Mouse (Mus musculus) kidney, embryonic 15.5 days (tissue): Measurements from ENCODE around the gene Add2. TPM values are rescaled to one million over a fixed set of nuclear protein-coding genes. Genes with fewer than 3 reads are reported as not detected.

Experiments used
- ATAC-seq: fragments of 200-750 bp; cut with Nextera tagmentation; replicated peaks from 2 replicates; pipeline ENCODE4 v1.8.0; 2017; ENCODE audit warnings: moderate TSS enrichment; ENCODE audit not compliant: low FRiP score
- H3K27ac ChIP-seq: fragments of 300-500 bp; sonication (generic); 2 replicates; pipeline ENCODE4 v1.5.1; 2015; ENCODE audit warnings: mild to moderate bottlenecking, inconsistent platforms
- H3K27me3 ChIP-seq: fragments of 300-500 bp; sonication (generic); 2 replicates; pipeline ENCODE4 v1.6.1; 2015; ENCODE audit warnings: inconsistent platforms
- H3K36me3 ChIP-seq: fragments of 300-500 bp; sonication (generic); 2 replicates; pipeline ENCODE4 v1.6.1; 2015; ENCODE audit warnings: inconsistent platforms
- H3K4me1 ChIP-seq: fragments of 300-500 bp; sonication (generic); 2 replicates; pipeline ENCODE4 v1.6.1; 2015; ENCODE audit warnings: inconsistent platforms
- H3K4me2 ChIP-seq: fragments of 300-500 bp; sonication (generic); 2 replicates; pipeline ENCODE4 v1.6.1; 2015; ENCODE audit warnings: moderate library complexity, mild to moderate bottlenecking, inconsistent platforms
- H3K4me3 ChIP-seq: fragments of 300-500 bp; sonication (generic); replicated peaks from 2 replicates; pipeline ENCODE4 v1.5.1; 2015; ENCODE audit warnings: mild to moderate bottlenecking, inconsistent platforms
- H3K9ac ChIP-seq: fragments of 300-500 bp; sonication (generic); 2 replicates; pipeline ENCODE4 v1.6.1; 2015; ENCODE audit warnings: mild to moderate bottlenecking, inconsistent platforms
- H3K9me3 ChIP-seq: fragments of 300-500 bp; sonication (generic); replicated peaks from 2 replicates; pipeline ENCODE4 v1.6.1; 2016; ENCODE audit warnings: inconsistent platforms
- WGBS: fragments of 180-500 bp; shearing (Covaris S2); methylation state at CpG from one replicate; pipeline ENCODE4 v1.1.7; 2015; ENCODE audit warnings: mixed read lengths; 5-methylcytosine and 5-hydroxymethylcytosine counted together
- polyA plus RNA-seq: library from polyadenylated mRNA; unstranded; fragments of >200 nt; fragmentation: Nextera tagmentation; extraction: Ambion mirVana; gene quantifications from 2 replicates; pipeline ENCODE4 v1.2.1, GENCODE M21; 2015

The Add2 gene
- polyA plus RNA-seq, 1 experiment from 2014 or later = 7.2 TPM

DNA sequence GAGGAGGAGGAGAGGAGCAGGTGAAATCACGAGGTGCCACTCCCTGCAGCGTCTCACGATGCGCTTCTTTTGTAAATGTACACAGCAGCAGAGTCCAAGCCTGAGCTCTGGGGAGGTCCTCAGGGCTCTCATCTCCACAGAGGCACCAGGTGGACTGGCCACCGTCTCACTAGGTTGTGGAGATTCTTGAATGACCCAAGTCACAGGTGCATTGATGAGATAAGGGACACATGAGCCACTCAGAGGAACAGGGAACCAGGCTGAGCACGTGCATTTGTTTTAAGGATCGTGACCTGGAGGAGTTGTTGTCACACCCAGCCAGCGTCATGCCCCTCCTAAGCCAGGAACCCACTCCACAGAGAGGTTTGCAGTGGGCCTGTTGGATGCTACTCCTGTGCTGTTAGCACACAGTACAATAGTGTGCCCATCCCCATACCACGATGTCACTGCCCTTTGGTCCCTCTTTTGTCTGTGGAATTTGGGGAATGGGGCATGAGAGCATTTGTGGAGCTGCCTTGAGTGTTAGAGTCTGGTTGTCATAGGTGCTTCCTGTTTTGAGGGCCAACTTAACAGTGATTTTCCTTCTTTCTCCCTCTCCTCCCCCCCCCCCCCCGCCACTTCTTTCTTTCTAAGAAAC lies 65.8 kb downstream of the Add2 start:
- WGBS = 67% methylated on average over 10 of the region's 10 CpGs
- ATAC-seq = no peak
- H3K27ac ChIP-seq = no peak overlapping the region

GRCm38 (mm10) chr6:86095518-86095917 lies 67.0 kb downstream of the Add2 start:
- no peaks in the 10 kb centered on the region for H3K9me3 ChIP-seq
- H3K27me3 ChIP-seq = no peaks in the 10 kb centered on the region
- no peak overlapping the region for H3K4me3 ChIP-seq
- no peak for ATAC-seq
- 58% methylated on average over 5 of the region's 5 CpGs for WGBS
- H3K9ac ChIP-seq = no peak overlapping the region
- H3K36me3 ChIP-seq = no peaks in the 10 kb centered on the region
- no peak overlapping the region for H3K27ac ChIP-seq
- no peak overlapping the region for H3K4me2 ChIP-seq
- H3K4me1 ChIP-seq = no peaks in the 10 kb centered on the region

More for the DNA sequence above, 65.8 kb downstream of the Add2 start:
- H3K4me2 ChIP-seq = no peak overlapping the region
- no peaks in the 10 kb centered on the region for H3K9me3 ChIP-seq
- H3K9ac ChIP-seq = no peak overlapping the region
- H3K27me3 ChIP-seq = no peaks in the 10 kb centered on the region
- H3K4me3 ChIP-seq = no peak overlapping the region
- H3K36me3 ChIP-seq = no peaks in the 10 kb centered on the region
- H3K4me1 ChIP-seq = no peaks in the 10 kb centered on the region

- no peak for ATAC-seq
- H3K9ac ChIP-seq = no peak overlapping the region
- no peaks in the 10 kb centered on the region for H3K4me1 ChIP-seq
- H3K27ac ChIP-seq = no peak overlapping the region
- no peak overlapping the region for H3K4me3 ChIP-seq
- H3K36me3 ChIP-seq = no peaks in the 10 kb centered on the region
- H3K27me3 ChIP-seq = no peaks in the 10 kb centered on the region
- no peaks in the 10 kb centered on the region for H3K9me3 ChIP-seq
- H3K4me2 ChIP-seq = no peak overlapping the region
- 82% methylated on average over 10 of the region's 10 CpGs for WGBS
Observed at GRCm38 (mm10) chr6:86096733-86097132, 68.3 kb downstream of the Add2 start.

GRCm38 (mm10) chr6:86097155-86097554 lies 68.7 kb downstream of the Add2 start:
- WGBS = 51% methylated on average over 4 of the region's 4 CpGs

GRCm38 (mm10) chr6:86099003-86099402 lies 70.5 kb downstream of the Add2 start:
- H3K4me2 ChIP-seq = no peak overlapping the region
- no peaks in the 10 kb centered on the region for H3K4me1 ChIP-seq
- no peaks in the 10 kb centered on the region for H3K27me3 ChIP-seq
- 87% methylated on average over 4 of the region's 4 CpGs for WGBS
- no peaks in the 10 kb centered on the region for H3K9me3 ChIP-seq
- H3K9ac ChIP-seq = no peak overlapping the region
- H3K4me3 ChIP-seq = no peak overlapping the region
- no peak for ATAC-seq
- no peaks in the 10 kb centered on the region for H3K36me3 ChIP-seq
- H3K27ac ChIP-seq = no peak overlapping the region

More at GRCm38 (mm10) chr6:86097155-86097554, 68.7 kb downstream of the Add2 start:
- Histone ChIP-seq H3K9ac (no peak overlapping the region), H3K36me3 (no peaks in the 10 kb centered on the region), H3K9me3 (no peaks in the 10 kb centered on the region), H3K4me2 (no peak overlapping the region), H3K4me1 (no peaks in the 10 kb centered on the region), H3K27ac (no peak overlapping the region), H3K4me3 (no peak overlapping the region), H3K27me3 (no peaks in the 10 kb centered on the region)
- ATAC-seq = no peak

DNA sequence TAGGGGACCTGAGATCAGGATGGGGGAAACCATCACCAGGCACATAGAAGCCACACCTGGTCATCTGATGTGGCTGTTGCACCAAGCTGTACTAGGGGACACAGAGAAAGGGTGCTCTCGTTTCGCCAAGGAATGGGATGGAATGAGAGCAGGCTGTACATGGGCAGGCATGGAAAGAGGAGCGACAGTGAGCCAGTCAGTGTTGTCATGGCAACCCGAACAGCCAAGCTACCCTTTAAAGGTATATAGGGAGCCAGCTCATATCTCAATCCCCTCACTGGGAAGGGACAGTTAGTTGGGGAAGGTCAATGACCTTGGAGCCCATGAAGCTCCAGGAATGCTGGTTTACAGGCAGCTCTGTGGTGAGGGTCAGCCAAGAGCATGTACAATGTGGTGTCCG lies 73.0 kb downstream of the Add2 start:
- Histone ChIP-seq H3K4me3 (no peak overlapping the region), H3K9ac (no peak overlapping the region), H3K4me1 (no peaks in the 10 kb centered on the region), H3K36me3 (no peaks in the 10 kb centered on the region), H3K27me3 (no peaks in the 10 kb centered on the region), H3K9me3 (no peaks in the 10 kb centered on the region), H3K4me2 (no peak overlapping the region), H3K27ac (no peak overlapping the region)
- ATAC-seq = no peak
- WGBS = 75% methylated on average over 5 of the region's 5 CpGs

DNA sequence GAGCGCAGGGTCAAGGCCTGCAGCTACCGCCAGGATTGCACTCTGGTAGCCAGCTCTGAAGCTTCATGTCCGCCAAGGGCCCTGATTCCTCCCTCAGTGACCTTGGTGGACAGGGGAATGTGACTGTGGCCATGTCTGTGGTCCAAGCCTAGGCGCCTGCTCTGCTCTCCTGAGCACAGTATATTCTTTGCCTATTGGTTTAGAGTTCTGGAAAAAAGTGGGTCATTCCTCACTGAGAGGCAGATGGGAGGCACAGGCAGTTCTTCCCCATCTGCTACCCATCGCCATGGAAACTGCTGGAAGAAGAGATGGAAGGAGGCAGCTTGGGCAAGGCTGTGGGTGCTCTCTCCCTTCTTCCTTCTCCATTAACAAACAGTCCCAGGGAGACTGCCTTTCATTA lies 74.4 kb downstream of the Add2 start:
- Histone ChIP-seq H3K27me3 (no peaks in the 10 kb centered on the region), H3K27ac (no peak overlapping the region), H3K4me1 (no peaks in the 10 kb centered on the region), H3K4me2 (no peak overlapping the region), H3K36me3 (no peaks in the 10 kb centered on the region), H3K4me3 (no peak overlapping the region), H3K9ac (no peak overlapping the region), H3K9me3 (no peaks in the 10 kb centered on the region)
- no peak for ATAC-seq
- 84% methylated on average over 5 of the region's 5 CpGs for WGBS

- no peak overlapping the region for H3K27ac ChIP-seq
- no peaks in the 10 kb centered on the region for H3K36me3 ChIP-seq
- no peaks in the 10 kb centered on the region for H3K27me3 ChIP-seq
- H3K9ac ChIP-seq = no peak overlapping the region
- WGBS = 80% methylated on average over 4 of the region's 4 CpGs
- H3K4me3 ChIP-seq = no peak overlapping the region
- no peak for ATAC-seq
- H3K4me2 ChIP-seq = no peak overlapping the region
- no peaks in the 10 kb centered on the region for H3K4me1 ChIP-seq
- no peaks in the 10 kb centered on the region for H3K9me3 ChIP-seq
Observed at GRCm38 (mm10) chr6:86103614-86104013, 75.1 kb downstream of the Add2 start.

DNA sequence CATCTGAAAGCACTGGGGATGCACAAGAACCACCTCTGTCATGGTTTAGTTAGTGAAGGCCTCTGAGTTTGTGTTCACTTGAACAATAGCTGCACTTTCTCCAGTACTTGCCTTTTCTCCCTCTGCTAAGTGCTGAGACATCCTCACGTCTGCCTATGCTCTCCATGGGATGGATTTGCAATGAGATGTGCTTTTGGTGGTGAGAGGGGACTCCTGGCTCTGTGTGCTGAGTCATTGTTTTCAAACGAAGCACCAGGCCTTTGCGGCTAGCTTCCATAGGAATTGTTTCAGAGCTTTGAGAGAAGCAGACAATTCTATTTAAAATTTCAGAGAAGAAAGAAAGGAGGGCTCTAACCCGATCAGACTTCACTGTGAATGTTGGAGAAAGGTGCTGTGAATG lies 76.2 kb downstream of the Add2 start:
- Histone ChIP-seq H3K36me3 (no peaks in the 10 kb centered on the region), H3K4me3 (no peak overlapping the region), H3K9me3 (no peaks in the 10 kb centered on the region), H3K4me2 (no peak overlapping the region), H3K27ac (no peak overlapping the region), H3K9ac (no peak overlapping the region), H3K4me1 (no peaks in the 10 kb centered on the region), H3K27me3 (no peaks in the 10 kb centered on the region)
- WGBS = 80% methylated on average over 4 of the region's 4 CpGs
- ATAC-seq = no peak

DNA sequence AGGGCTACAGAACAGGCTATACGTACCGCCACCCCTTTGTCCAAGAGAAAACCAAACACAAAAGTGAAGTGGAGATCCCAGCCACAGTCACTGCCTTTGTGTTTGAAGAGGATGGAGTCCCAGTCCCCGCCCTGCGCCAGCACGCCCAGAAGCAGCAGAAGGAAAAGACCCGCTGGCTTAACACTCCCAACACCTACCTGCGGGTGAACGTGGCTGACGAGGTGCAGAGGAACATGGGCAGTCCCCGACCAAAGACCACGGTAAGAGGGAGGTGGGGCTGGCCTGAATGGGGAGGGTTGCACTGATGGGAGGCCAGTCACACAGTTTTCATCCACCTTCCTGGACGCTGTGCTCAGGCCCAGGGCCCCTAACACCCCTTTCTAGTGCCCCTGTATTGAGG lies 77.6 kb downstream of the Add2 start:
- Histone ChIP-seq H3K4me2 (no peak overlapping the region), H3K9me3 (no peaks in the 10 kb centered on the region), H3K4me3 (no peak overlapping the region), H3K4me1 (no peaks in the 10 kb centered on the region), H3K27ac (no peak overlapping the region), H3K27me3 (no peaks in the 10 kb centered on the region), H3K9ac (no peak overlapping the region), H3K36me3 (no peaks in the 10 kb centered on the region)
- 84% methylated on average over 12 of the region's 12 CpGs for whole genome bisulfite sequencing
- no peak for ATAC-seq

- Histone ChIP-seq H3K27me3 (no peaks in the 10 kb centered on the region), H3K36me3 (no peaks in the 10 kb centered on the region), H3K4me3 (no peak overlapping the region), H3K27ac (no peak overlapping the region), H3K9me3 (no peaks in the 10 kb centered on the region), H3K4me1 (no peaks in the 10 kb centered on the region), H3K9ac (no peak overlapping the region), H3K4me2 (no peak overlapping the region)
- 90% methylated on average over 4 of the region's 4 CpGs for WGBS
- ATAC-seq = no peak
Observed at GRCm38 (mm10) chr6:86107101-86107500, 78.6 kb downstream of the Add2 start.

DNA sequence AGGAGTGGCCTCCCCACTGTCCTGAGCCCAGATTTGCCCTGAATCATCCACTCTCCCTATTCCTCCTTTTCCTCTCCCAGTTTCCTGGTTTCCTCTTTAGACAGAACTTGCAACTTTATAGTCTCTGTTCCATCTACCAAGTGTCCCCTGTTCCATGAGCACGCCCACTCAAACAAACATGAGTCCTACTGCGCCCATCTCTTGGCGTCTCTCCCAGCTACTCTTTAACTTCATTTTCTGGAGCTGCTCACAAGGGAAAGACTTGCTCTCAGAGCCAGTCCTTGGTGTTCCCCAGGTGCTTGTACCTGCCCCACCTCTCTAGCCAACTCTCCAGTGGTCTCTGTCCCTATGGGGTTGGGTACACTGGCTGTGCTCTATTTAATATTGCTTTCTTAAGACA lies 87.4 kb downstream of the Add2 start:
- no peak overlapping the region for H3K4me3 ChIP-seq
- no peak overlapping the region for H3K4me2 ChIP-seq
- H3K4me1 ChIP-seq = no peaks in the 10 kb centered on the region
- H3K9ac ChIP-seq = no peak overlapping the region
- ATAC-seq = no peak
- 84% methylated on average over 3 of the region's 3 CpGs for WGBS
- no peaks in the 10 kb centered on the region for H3K36me3 ChIP-seq
- H3K9me3 ChIP-seq = no peaks in the 10 kb centered on the region
- H3K27me3 ChIP-seq = no peaks in the 10 kb centered on the region
- no peak overlapping the region for H3K27ac ChIP-seq

DNA sequence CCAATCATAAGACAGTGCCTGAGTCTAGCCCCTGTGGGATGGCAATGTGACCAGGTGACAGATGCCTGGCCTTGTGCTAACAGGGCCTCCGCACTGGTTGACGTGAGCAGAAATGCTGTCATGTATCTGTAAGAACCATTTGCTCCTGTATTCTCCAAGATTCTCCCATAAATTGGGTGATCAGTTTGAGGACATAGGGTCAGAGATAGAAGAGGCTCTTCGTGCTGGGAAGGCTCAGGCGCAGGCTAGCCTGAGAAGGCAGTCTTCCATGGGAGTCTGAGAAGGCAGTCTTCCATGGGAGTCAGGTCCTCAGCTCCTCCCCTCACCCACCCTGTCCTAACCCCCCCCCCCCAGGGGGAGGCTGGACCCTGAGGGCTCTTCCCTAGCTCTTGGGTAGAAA lies 94.6 kb downstream of the Add2 start:
- no peaks in the 10 kb centered on the region for H3K9me3 ChIP-seq
- no peak for ATAC-seq
- no peak overlapping the region for H3K27ac ChIP-seq
- H3K4me3 ChIP-seq = no peak overlapping the region
- H3K27me3 ChIP-seq = no peaks in the 10 kb centered on the region
- WGBS = 90% methylated on average over 4 of the region's 4 CpGs
- no peak overlapping the region for H3K9ac ChIP-seq
- no peak overlapping the region for H3K4me2 ChIP-seq
- H3K4me1 ChIP-seq = no peaks in the 10 kb centered on the region
- no peaks in the 10 kb centered on the region for H3K36me3 ChIP-seq
